Mouse (Mus musculus) stomach, embryonic 16.5 days (tissue): ENCODE results near the gene Taf8. TPM values are rescaled to one million over a fixed set of nuclear protein-coding genes. Genes with fewer than 3 reads are reported as not detected.

Experiments
- ATAC-seq: fragments of 200-750 bp; cut with Nextera tagmentation; 2 replicates; pipeline ENCODE4 v1.8.0; 2017; ENCODE audit warnings: moderate number of reproducible peaks, moderate TSS enrichment; ENCODE audit not compliant: insufficient read depth, low FRiP score
- H3K27ac ChIP-seq: fragments of 300-500 bp; sonication (generic); 2 replicates; pipeline ENCODE4 v1.5.1; 2014; ENCODE audit warnings: low read length
- H3K27me3 ChIP-seq: fragments of 300-500 bp; sonication (generic); 2 replicates; pipeline ENCODE4 v1.6.1; 2014; ENCODE audit warnings: low read length, control low read depth, mixed read lengths; ENCODE audit not compliant: control insufficient read depth, insufficient read depth
- H3K36me3 ChIP-seq: fragments of 300-500 bp; sonication (generic); 2 replicates; pipeline ENCODE4 v1.6.1; 2014; ENCODE audit warnings: low read length; ENCODE audit not compliant: control insufficient read depth, insufficient read depth
- H3K4me1 ChIP-seq: fragments of 300-500 bp; sonication (generic); 2 replicates; pipeline ENCODE4 v1.6.1; 2014; ENCODE audit warnings: low read length, control low read depth, mixed read lengths; ENCODE audit not compliant: control insufficient read depth, insufficient read depth
- H3K4me2 ChIP-seq: fragments of 300-500 bp; sonication (generic); 2 replicates; pipeline ENCODE4 v1.6.1; 2014; ENCODE audit warnings: low read depth, low read length, mixed read lengths
- H3K4me3 ChIP-seq: fragments of 300-500 bp; sonication (generic); replicated peaks from 2 replicates; pipeline ENCODE4 v1.5.1; 2014; ENCODE audit warnings: mild to moderate bottlenecking, low read length
- H3K9ac ChIP-seq: fragments of 300-500 bp; sonication (generic); 2 replicates; pipeline ENCODE4 v1.6.1; 2014; ENCODE audit warnings: low read length
- H3K9me3 ChIP-seq: fragments of 300-500 bp; sonication (generic); replicated peaks from 2 replicates; pipeline ENCODE4 v1.6.1; 2016; ENCODE audit warnings: low read length, control low read depth; ENCODE audit not compliant: control insufficient read depth
- WGBS: fragments of 180-500 bp; shearing (Covaris S2); extraction: QIAGEN DNeasy Blood & Tissue Kit; methylation state at CpG from one replicate; pipeline ENCODE4 v1.1.7; 2014; 5-methylcytosine and 5-hydroxymethylcytosine counted together
- polyA plus RNA-seq: library from polyadenylated mRNA; unstranded; fragments of >200 nt; fragmentation: Nextera tagmentation; extraction: Ambion mirVana; gene quantifications from 2 replicates; pipeline ENCODE4 v1.2.1, GENCODE M21; 2015

The Taf8 gene
- polyA plus RNA-seq, 1 experiment from 2014 or later: 27.3 TPM

DNA sequence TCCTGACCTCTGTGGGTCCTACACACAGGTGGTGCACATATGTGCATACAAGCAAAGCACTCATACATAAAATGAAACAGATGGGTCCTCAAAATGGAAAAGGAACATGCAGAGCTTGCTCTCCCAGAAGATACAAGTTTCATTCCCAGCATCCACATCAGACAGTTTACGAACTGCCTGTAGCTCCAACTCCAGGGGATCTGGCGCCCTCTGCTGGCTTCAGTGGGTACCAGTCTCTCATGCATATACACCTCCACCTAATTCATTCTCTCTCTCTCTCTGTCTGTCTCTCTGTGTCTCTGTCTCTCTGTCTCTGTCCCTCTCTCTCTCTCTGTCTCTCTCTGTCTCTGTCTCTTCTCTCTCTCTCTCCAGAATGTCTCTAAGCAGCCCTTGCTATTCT, 19.7 kb downstream of the Taf8 start:
- no peak overlapping the region for H3K27ac ChIP-seq
- WGBS: 48% methylated on average over 2 of the region's 2 CpGs
- peaks cover 21% of the 10 kb centered on the region for H3K4me1 ChIP-seq
- no peak overlapping the region for H3K4me2 ChIP-seq
- no peaks in the 10 kb centered on the region for H3K27me3 ChIP-seq
- no peak for ATAC-seq
- no peaks in the 10 kb centered on the region for H3K9me3 ChIP-seq
- no peak overlapping the region for H3K4me3 ChIP-seq
- H3K36me3 ChIP-seq: no peaks in the 10 kb centered on the region
- no peak overlapping the region for H3K9ac ChIP-seq

DNA sequence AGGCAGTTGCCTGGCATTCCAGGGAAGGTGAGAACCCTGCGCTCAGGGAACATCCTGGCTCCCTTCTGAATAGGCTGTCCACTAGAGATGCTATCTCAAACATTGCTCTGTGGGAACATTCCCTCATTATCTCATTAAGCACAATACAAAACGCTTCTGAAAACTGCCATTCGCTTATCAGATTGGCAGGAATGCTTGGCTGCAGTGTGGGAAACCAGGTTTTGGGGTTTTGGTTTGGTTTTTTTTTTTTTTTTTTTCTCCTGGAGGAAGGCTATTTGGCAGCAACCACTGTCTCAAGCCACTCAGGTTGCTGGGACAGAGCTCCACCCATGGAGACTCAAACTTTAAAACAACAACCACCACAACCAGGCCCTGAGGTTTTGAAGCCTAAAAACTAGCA, 22.2 kb downstream of the Taf8 start:
- H3K4me3 ChIP-seq: no peak overlapping the region
- 48% methylated on average over 3 of the region's 3 CpGs for WGBS
- H3K27me3 ChIP-seq: no peaks in the 10 kb centered on the region
- no peaks in the 10 kb centered on the region for H3K36me3 ChIP-seq
- H3K9ac ChIP-seq: no peak overlapping the region
- no peak overlapping the region for H3K27ac ChIP-seq
- H3K4me2 ChIP-seq: no peak overlapping the region
- no peak for ATAC-seq
- no peaks in the 10 kb centered on the region for H3K9me3 ChIP-seq
- peaks cover 6% of the 10 kb centered on the region; the same call in 1 of the 2 replicates for H3K4me1 ChIP-seq

DNA sequence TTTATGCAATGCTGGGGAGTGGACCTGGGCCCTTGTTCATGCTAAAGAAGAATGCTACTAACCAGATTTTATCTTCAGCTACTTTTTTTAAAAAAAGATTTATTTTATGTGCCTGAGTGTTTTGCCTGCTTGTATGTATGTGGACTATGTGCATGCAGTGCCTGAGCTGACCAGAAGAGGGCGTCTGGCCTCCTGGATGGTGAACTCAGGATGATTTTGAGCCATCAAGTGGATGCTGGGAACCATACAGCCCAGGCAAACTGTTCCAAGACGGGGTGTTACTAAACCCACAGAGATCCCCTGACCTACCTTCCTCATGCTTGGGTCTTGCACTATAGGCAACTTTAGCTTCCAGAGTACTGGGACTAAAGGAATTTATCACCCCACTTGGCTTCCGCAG, 26.4 kb downstream of the Taf8 start:
- peaks cover 22% of the 10 kb centered on the region for H3K4me1 ChIP-seq
- ATAC-seq: no peak
- H3K4me3 ChIP-seq: no peak overlapping the region
- H3K9me3 ChIP-seq: no peaks in the 10 kb centered on the region
- no peak overlapping the region for H3K27ac ChIP-seq
- WGBS: 60% methylated on average over 3 of the region's 3 CpGs
- H3K36me3 ChIP-seq: no peaks in the 10 kb centered on the region
- H3K9ac ChIP-seq: no peak overlapping the region
- no peak overlapping the region for H3K4me2 ChIP-seq
- no peaks in the 10 kb centered on the region for H3K27me3 ChIP-seq

DNA sequence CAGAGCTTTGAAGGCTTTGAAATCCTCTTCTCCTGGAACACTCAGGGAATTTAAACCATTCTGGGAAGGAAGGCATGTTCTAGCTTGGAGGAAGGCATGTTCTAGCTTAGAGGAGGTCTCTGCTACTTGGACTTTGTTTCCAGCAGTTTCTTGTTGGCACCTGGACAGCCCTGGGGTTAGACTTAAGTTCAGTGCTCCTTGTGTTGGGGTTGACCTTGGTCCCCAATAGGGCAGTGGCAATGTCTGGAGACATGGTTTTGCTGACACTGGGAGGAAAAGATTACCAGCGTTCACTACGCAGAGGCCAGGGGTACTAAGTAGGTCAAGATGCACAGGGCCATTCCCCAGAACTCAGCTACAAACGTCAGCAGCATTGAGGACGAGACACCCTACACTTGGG, 26.9 kb downstream of the Taf8 start:
- H3K4me2 ChIP-seq: no peak overlapping the region
- H3K4me3 ChIP-seq: no peak overlapping the region
- 83% methylated on average over 4 of the region's 4 CpGs for WGBS
- peaks cover 28% of the 10 kb centered on the region for H3K4me1 ChIP-seq
- no peak for ATAC-seq
- no peaks in the 10 kb centered on the region for H3K9me3 ChIP-seq
- no peak overlapping the region for H3K27ac ChIP-seq
- H3K27me3 ChIP-seq: no peaks in the 10 kb centered on the region
- H3K9ac ChIP-seq: no peak overlapping the region
- H3K36me3 ChIP-seq: no peaks in the 10 kb centered on the region

DNA sequence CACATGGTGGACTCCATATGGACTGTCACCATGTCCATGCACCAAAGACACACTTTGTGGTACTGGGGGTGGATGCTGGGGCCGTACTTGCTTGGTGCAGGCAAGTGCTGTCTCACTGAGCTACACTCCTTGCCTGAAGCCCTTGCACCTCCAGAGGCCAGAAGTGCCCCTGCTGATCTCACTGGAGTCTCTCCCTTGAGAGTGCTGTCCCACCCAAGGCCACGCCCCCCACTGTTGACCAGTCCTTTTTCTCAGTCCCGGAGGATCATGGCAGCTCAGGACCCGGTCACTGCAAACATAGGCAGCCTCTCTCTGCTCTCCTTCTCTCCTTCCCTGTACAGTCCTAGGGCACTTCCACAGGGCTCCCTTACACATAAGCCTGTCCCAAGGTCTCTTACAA, 27.8 kb downstream of the Taf8 start:
- no peaks in the 10 kb centered on the region for H3K9me3 ChIP-seq
- H3K36me3 ChIP-seq: no peaks in the 10 kb centered on the region
- H3K27me3 ChIP-seq: no peaks in the 10 kb centered on the region
- H3K9ac ChIP-seq: no peak overlapping the region
- no peak overlapping the region for H3K4me3 ChIP-seq
- peak overlapping the region; percentile 78; the same call in 1 of the 2 replicates for H3K27ac ChIP-seq
- H3K4me2 ChIP-seq: no peak overlapping the region
- no peak for ATAC-seq
- WGBS: 66% methylated on average over 4 of the region's 4 CpGs
- H3K4me1 ChIP-seq: peaks cover 32% of the 10 kb centered on the region

DNA sequence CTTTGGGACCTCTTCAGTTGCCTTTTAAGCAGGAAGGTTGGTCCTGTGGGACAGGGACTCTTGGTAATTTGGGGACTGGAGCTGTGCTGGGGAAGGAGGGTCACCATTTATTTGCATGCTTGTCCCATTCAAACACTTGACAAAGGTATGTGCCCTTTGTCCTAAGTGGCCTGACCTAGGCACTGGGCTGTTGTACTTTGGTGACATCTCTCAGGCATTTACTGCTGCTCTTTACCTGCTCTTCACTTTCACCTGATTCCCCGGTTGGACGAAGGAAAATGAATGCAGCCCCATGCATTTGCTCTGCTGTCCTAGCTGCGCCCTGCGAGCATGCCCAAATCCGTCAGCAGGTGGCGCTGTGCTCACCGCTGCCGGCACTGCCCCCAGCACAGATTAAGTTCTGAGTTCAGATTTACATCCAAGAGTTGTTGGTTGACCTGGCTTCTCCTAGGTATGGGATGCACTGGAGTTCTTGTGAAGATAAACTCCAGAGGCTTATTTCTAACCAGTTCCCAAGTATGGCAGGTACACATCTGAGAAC, 28.6 kb downstream of the Taf8 start:
- peaks cover 33% of the 10 kb centered on the region for H3K4me1 ChIP-seq
- ATAC-seq: 0 out of 2 replicates have a peak, but pooled peaks have one; percentile 18
- no peak overlapping the region for H3K9ac ChIP-seq
- H3K27ac ChIP-seq: peak overlapping the region; percentile 78
- H3K36me3 ChIP-seq: no peaks in the 10 kb centered on the region
- no peaks in the 10 kb centered on the region for H3K27me3 ChIP-seq
- 16% methylated on average over 8 of the region's 8 CpGs for WGBS
- no peak overlapping the region for H3K4me2 ChIP-seq
- H3K4me3 ChIP-seq: no peak overlapping the region
- H3K9me3 ChIP-seq: no peaks in the 10 kb centered on the region

DNA sequence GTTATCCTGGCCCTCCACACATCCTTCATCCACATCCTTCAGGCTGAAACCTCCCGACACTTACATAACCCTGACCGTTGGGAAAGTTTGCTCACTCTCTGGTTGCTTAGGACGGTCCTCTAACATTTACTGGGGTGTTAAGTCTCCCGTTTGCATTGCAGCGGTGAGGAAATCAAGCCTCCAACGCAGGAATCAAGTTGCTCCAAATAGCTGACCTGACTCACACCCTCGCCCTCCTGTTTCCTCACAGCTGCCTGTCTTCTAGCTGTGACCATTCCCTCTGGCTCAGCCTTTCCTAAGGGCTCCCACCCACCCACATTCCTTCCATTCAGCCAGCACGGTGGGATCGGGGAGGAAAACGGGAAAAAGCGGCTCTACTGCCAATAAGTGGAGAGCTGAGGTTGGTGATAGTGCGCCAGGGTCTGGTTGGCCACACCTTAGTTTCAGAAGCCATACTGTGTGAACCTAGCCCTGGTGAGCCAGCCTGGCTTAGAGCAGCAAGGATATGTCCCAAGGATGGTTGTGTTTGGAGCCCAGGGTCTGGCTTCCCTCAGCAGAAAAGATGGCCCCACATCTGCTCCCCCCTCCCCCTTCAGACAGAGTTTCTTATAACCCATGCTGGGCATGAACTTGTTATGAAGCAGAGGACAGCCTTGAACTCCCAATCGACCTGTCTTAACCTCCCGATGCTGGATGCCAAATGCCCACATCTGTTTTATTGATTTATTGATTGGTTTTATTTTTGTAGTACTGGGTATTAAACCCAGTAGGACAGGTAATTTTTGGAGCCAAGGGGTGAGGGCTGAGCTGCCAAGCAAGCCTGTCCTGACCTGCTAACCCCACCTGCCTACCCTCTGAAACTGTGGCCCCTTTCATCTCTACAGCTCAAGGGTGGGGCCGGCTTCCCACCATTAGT, 29.4 kb downstream of the Taf8 start:
- WGBS: 23% methylated on average over 15 of the region's 15 CpGs
- H3K4me2 ChIP-seq: no peak overlapping the region
- H3K9me3 ChIP-seq: no peaks in the 10 kb centered on the region
- H3K27me3 ChIP-seq: no peaks in the 10 kb centered on the region
- H3K36me3 ChIP-seq: no peaks in the 10 kb centered on the region
- no peak overlapping the region for H3K4me3 ChIP-seq
- peak overlapping the region; percentile 78 for H3K27ac ChIP-seq
- peaks cover 40% of the 10 kb centered on the region for H3K4me1 ChIP-seq
- ATAC-seq: 0 out of 2 replicates have a peak, but pooled peaks have one; percentile 42
- H3K9ac ChIP-seq: peak overlapping the region; percentile 52; the same call in 1 of the 2 replicates

DNA sequence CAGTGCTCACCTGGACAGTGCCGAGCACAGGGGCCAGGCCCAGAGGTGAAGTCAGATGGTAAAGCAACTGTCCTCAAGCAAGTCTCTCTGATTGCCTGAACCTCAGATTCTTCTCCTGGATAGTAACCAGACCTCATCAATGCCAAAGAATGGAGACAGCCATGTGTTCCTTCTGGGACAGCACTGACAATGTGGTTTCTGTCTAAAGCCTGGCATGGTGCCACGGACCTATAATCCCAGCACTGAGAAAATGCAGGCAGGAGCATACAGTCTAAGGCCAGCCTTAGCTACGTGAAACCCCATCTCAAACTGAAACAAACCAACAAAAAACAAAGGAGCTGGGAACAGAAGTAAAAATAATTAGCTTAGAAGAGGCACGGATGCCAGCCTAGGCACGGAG, 31.4 kb downstream of the Taf8 start:
- Histone ChIP-seq H3K4me1 (peaks cover 40% of the 10 kb centered on the region), H3K9ac (peak overlapping the region; percentile 38; the same call in 1 of the 2 replicates), H3K27ac (peak overlapping the region; percentile 82), H3K9me3 (no peaks in the 10 kb centered on the region), H3K4me3 (no peak overlapping the region), H3K27me3 (no peaks in the 10 kb centered on the region), H3K36me3 (no peaks in the 10 kb centered on the region), H3K4me2 (no peak overlapping the region)
- peak; percentile 49; the same call in 1 of the 2 replicates for ATAC-seq
- 54% methylated on average over 5 of the region's 5 CpGs for WGBS

DNA sequence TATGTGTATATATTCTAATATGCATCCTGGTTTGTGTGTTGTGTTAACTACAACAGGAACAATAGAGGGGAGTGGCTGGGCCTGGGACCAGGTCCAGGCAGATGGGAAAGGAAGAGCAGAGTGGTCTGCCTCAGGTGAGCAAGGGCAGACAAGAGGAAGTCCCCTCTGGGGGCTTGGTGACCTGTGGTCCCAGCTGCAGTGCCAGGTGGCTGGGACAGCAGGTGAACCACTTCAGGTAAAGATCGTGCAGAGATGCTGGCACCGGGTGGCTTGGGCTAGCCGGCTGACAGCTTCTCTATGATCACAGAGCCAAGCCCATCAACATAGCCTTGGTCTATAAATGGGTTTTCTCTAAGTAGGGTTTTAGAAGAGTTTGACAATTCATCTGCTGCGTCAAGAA, 32.0 kb downstream of the Taf8 start:
- peak overlapping the region; percentile 82; the same call in 1 of the 2 replicates for H3K27ac ChIP-seq
- peaks cover 45% of the 10 kb centered on the region for H3K4me1 ChIP-seq
- no peak overlapping the region for H3K4me3 ChIP-seq
- H3K4me2 ChIP-seq: no peak overlapping the region
- H3K36me3 ChIP-seq: no peaks in the 10 kb centered on the region
- WGBS: 69% methylated on average over 4 of the region's 4 CpGs
- no peak overlapping the region for H3K9ac ChIP-seq
- ATAC-seq: no peak
- H3K9me3 ChIP-seq: no peaks in the 10 kb centered on the region
- no peaks in the 10 kb centered on the region for H3K27me3 ChIP-seq
